Mouse (Mus musculus): Measurements from ENCODE around the gene Agpat3. TPM values are rescaled to one million over a fixed set of nuclear protein-coding genes. Genes with fewer than 3 reads are reported as not detected.

Agpat3 gene
- polyA plus RNA-seq, 1 experiment: 178 TPM

- no peaks in the 10 kb centered on the region for H3K27me3 ChIP-seq (ENCODE audit: control insufficient read depth, insufficient read depth, low read length)
- no peak overlapping the region for H3K4me3 ChIP-seq (ENCODE audit: low read depth, low read length)
- H3K4me1 ChIP-seq (ENCODE audit: control insufficient read depth, insufficient read depth, insufficient read length, low read length): peaks cover 15% of the 10 kb centered on the region
- no peak overlapping the region for H3K27ac ChIP-seq (ENCODE audit: insufficient read depth, low read depth, low read length)
- no peaks in the 10 kb centered on the region for H3K36me3 ChIP-seq (ENCODE audit: control insufficient read depth, insufficient read depth, low read length)
- TF ChIP-seq CTCF (IDR thresholded peaks at IDR 0.05; ENCODE audit: extremely low read depth, insufficient read length, insufficient replicate concordance, low read depth, low read length): no peak
- TF ChIP-seq POLR2A (IDR thresholded peaks at IDR 0.05; ENCODE audit: low read depth, low read length): no peak
- 89% methylated on average over 5 of the region's 5 CpGs for WGBS
These were observed 55.9 kb downstream of the Agpat3 start for GRCm38 (mm10) chr10:78296371-78296770.

- no peak overlapping the region for H3K27ac ChIP-seq (ENCODE audit: insufficient read depth, low read depth, low read length)
- H3K36me3 ChIP-seq (ENCODE audit: control insufficient read depth, insufficient read depth, low read length): no peaks in the 10 kb centered on the region
- peaks cover 16% of the 10 kb centered on the region for H3K4me1 ChIP-seq (ENCODE audit: control insufficient read depth, insufficient read depth, insufficient read length, low read length)
- TF ChIP-seq POLR2A (IDR thresholded peaks at IDR 0.05; ENCODE audit: low read depth, low read length): no peak
- no peaks in the 10 kb centered on the region for H3K27me3 ChIP-seq (ENCODE audit: control insufficient read depth, insufficient read depth, low read length)
- 54% methylated on average over 1 of the region's 1 CpGs for WGBS
- no peak overlapping the region for H3K4me3 ChIP-seq (ENCODE audit: low read depth, low read length)
These were observed 58.7 kb downstream of the Agpat3 start for GRCm38 (mm10) chr10:78293576-78293975.

GRCm38 (mm10) chr10:78292381-78292780, 59.9 kb downstream of the Agpat3 start:
- WGBS: 83% methylated on average over 5 of the region's 5 CpGs
- no peak overlapping the region for H3K4me3 ChIP-seq (ENCODE audit: low read depth, low read length)
- H3K27ac ChIP-seq (ENCODE audit: insufficient read depth, low read depth, low read length): no peak overlapping the region
- TF ChIP-seq CTCF (IDR thresholded peaks at IDR 0.05; ENCODE audit: extremely low read depth, insufficient read length, insufficient replicate concordance, low read depth, low read length): no peak
- TF ChIP-seq POLR2A (IDR thresholded peaks at IDR 0.05; ENCODE audit: low read depth, low read length): no peak
- H3K27me3 ChIP-seq (ENCODE audit: control insufficient read depth, insufficient read depth, low read length): no peaks in the 10 kb centered on the region
- H3K4me1 ChIP-seq (ENCODE audit: control insufficient read depth, insufficient read depth, insufficient read length, low read length): peaks cover 14% of the 10 kb centered on the region
- no peaks in the 10 kb centered on the region for H3K36me3 ChIP-seq (ENCODE audit: control insufficient read depth, insufficient read depth, low read length)

GRCm38 (mm10) chr10:78290730-78291535, 61.4 kb downstream of the Agpat3 start:
- H3K4me3 ChIP-seq (ENCODE audit: low read depth, low read length): no peak overlapping the region
- no peaks in the 10 kb centered on the region for H3K27me3 ChIP-seq (ENCODE audit: control insufficient read depth, insufficient read depth, low read length)
- H3K36me3 ChIP-seq (ENCODE audit: control insufficient read depth, insufficient read depth, low read length): peaks cover 12% of the 10 kb centered on the region; the same call in 1 of the 2 replicates
- H3K4me1 ChIP-seq (ENCODE audit: control insufficient read depth, insufficient read depth, insufficient read length, low read length): peaks cover 8% of the 10 kb centered on the region
- no peak for TF ChIP-seq CTCF (IDR thresholded peaks at IDR 0.05; ENCODE audit: extremely low read depth, insufficient read length, insufficient replicate concordance, low read depth, low read length)
- WGBS: 66% methylated on average over 8 of the region's 8 CpGs
- H3K27ac ChIP-seq (ENCODE audit: insufficient read depth, low read depth, low read length): no peak overlapping the region

- TF ChIP-seq CTCF (IDR thresholded peaks at IDR 0.05; ENCODE audit: extremely low read depth, insufficient read length, insufficient replicate concordance, low read depth, low read length): no peak
- TF ChIP-seq POLR2A (IDR thresholded peaks at IDR 0.05; ENCODE audit: low read depth, low read length): no peak
- Histone ChIP-seq H3K27ac (ENCODE audit: insufficient read depth, low read depth, low read length) (no peak overlapping the region), H3K4me3 (ENCODE audit: low read depth, low read length) (no peak overlapping the region), H3K36me3 (ENCODE audit: control insufficient read depth, insufficient read depth, low read length) (peaks cover 21% of the 10 kb centered on the region), H3K4me1 (ENCODE audit: control insufficient read depth, insufficient read depth, insufficient read length, low read length) (peaks cover 8% of the 10 kb centered on the region), H3K27me3 (ENCODE audit: control insufficient read depth, insufficient read depth, low read length) (no peaks in the 10 kb centered on the region)
- 92% methylated on average over 4 of the region's 4 CpGs for WGBS
These were observed 63.4 kb downstream of the Agpat3 start for GRCm38 (mm10) chr10:78288896-78289295.

GRCm38 (mm10) chr10:78288135-78288534, 64.2 kb downstream of the Agpat3 start:
- H3K27me3 ChIP-seq (ENCODE audit: control insufficient read depth, insufficient read depth, low read length): no peaks in the 10 kb centered on the region
- TF ChIP-seq CTCF (IDR thresholded peaks at IDR 0.05; ENCODE audit: extremely low read depth, insufficient read length, insufficient replicate concordance, low read depth, low read length) (no peak), POLR2A (IDR thresholded peaks at IDR 0.05; ENCODE audit: low read depth, low read length) (no peak)
- H3K4me3 ChIP-seq (ENCODE audit: low read depth, low read length): no peak overlapping the region
- H3K36me3 ChIP-seq (ENCODE audit: control insufficient read depth, insufficient read depth, low read length): peaks cover 23% of the 10 kb centered on the region
- 63% methylated on average over 5 of the region's 5 CpGs for WGBS
- H3K4me1 ChIP-seq (ENCODE audit: control insufficient read depth, insufficient read depth, insufficient read length, low read length): peaks cover 7% of the 10 kb centered on the region
- no peak overlapping the region for H3K27ac ChIP-seq (ENCODE audit: insufficient read depth, low read depth, low read length)

- Histone ChIP-seq H3K36me3 (ENCODE audit: control insufficient read depth, insufficient read depth, low read length) (peaks cover 27% of the 10 kb centered on the region), H3K27ac (ENCODE audit: insufficient read depth, low read depth, low read length) (no peak overlapping the region)
These were observed 64.7 kb downstream of the Agpat3 start for GRCm38 (mm10) chr10:78287465-78288132.

More at GRCm38 (mm10) chr10:78287465-78288132, 64.7 kb downstream of the Agpat3 start:
- Histone ChIP-seq H3K4me3 (ENCODE audit: low read depth, low read length) (no peak overlapping the region), H3K4me1 (ENCODE audit: control insufficient read depth, insufficient read depth, insufficient read length, low read length) (peaks cover 7% of the 10 kb centered on the region), H3K27me3 (ENCODE audit: control insufficient read depth, insufficient read depth, low read length) (no peaks in the 10 kb centered on the region)
- no peak for TF ChIP-seq CTCF (IDR thresholded peaks at IDR 0.05; ENCODE audit: extremely low read depth, insufficient read length, insufficient replicate concordance, low read depth, low read length)
- TF ChIP-seq POLR2A (IDR thresholded peaks at IDR 0.05; ENCODE audit: low read depth, low read length): no peak
- WGBS: 36% methylated on average over 22 of the region's 22 CpGs

Data from small intestine, adult 2 months (tissue).